Mouse (Mus musculus) stomach, embryonic 14.5 days (tissue): Measurements from ENCODE around the gene Skap1. TPM values are rescaled to one million over a fixed set of nuclear protein-coding genes. Genes with fewer than 3 reads are reported as not detected.
A peak's percentile ranks its signal among the peaks of the same experiment; 100 is the strongest.
"Not testable (repeated sequence)": the region's sequence is repeated elsewhere in the genome, so short reads cannot be mapped to it uniquely, and the experiment has no call there.

Source experiments
- ATAC-seq: fragments of 200-750 bp; cut with Nextera tagmentation; 2 replicates; pipeline ENCODE4 v1.8.0; 2017; ENCODE audit warnings: low read depth, moderate TSS enrichment; ENCODE audit not compliant: insufficient number of reproducible peaks, insufficient read depth, low FRiP score
- H3K27ac ChIP-seq: fragments of 300-500 bp; sonication (generic); 2 replicates; pipeline ENCODE4 v1.5.1; 2014; ENCODE audit warnings: mild to moderate bottlenecking, low read length, moderate library complexity, mixed read lengths
- H3K27me3 ChIP-seq: fragments of 300-500 bp; sonication (generic); 2 replicates; pipeline ENCODE4 v1.6.1; 2014; ENCODE audit warnings: low read length, control low read depth, mixed read lengths; ENCODE audit not compliant: control insufficient read depth, insufficient read depth
- H3K36me3 ChIP-seq: fragments of 300-500 bp; sonication (generic); 2 replicates; pipeline ENCODE4 v1.6.1; 2014; ENCODE audit warnings: mild to moderate bottlenecking, control low read depth, low read length, moderate library complexity, mixed read lengths; ENCODE audit not compliant: control insufficient read depth, insufficient read depth
- H3K4me1 ChIP-seq: fragments of 300-500 bp; sonication (generic); 2 replicates; pipeline ENCODE4 v1.6.1; 2014; ENCODE audit warnings: low read length, control low read depth, mixed read lengths; ENCODE audit not compliant: control insufficient read depth, insufficient read depth
- H3K4me2 ChIP-seq: fragments of 300-500 bp; sonication (generic); replicated peaks from 2 replicates; pipeline ENCODE4 v1.6.1; 2014; ENCODE audit warnings: low read depth, low read length, control low read depth
- H3K4me3 ChIP-seq: fragments of 300-500 bp; sonication (generic); 2 replicates; pipeline ENCODE4 v1.5.1; 2014; ENCODE audit warnings: low read depth, low read length, control low read depth
- H3K9ac ChIP-seq: fragments of 300-500 bp; sonication (generic); replicated peaks from 2 replicates; pipeline ENCODE4 v1.6.1; 2014; ENCODE audit warnings: low read depth, mild to moderate bottlenecking, control low read depth, low read length, moderate library complexity, mixed read lengths
- H3K9me3 ChIP-seq: fragments of 300-500 bp; sonication (generic); 2 replicates; pipeline ENCODE4 v1.6.1; 2016; ENCODE audit warnings: low read depth, low read length, control low read depth; ENCODE audit not compliant: control insufficient read depth
- WGBS: fragments of 180-500 bp; shearing (Covaris S2); extraction: QIAGEN DNeasy Blood & Tissue Kit; methylation state at CpG from one replicate; pipeline ENCODE4 v1.1.7; 2014; 5-methylcytosine and 5-hydroxymethylcytosine counted together
- polyA plus RNA-seq: library from polyadenylated mRNA; unstranded; fragments of >200 nt; fragmentation: Nextera tagmentation; extraction: Ambion mirVana; gene quantifications from 2 replicates; pipeline ENCODE4 v1.2.1, GENCODE M21; 2014

Skap1 gene
- polyA plus RNA-seq, 1 experiment from 2014 or later, result 0.82 TPM

DNA sequence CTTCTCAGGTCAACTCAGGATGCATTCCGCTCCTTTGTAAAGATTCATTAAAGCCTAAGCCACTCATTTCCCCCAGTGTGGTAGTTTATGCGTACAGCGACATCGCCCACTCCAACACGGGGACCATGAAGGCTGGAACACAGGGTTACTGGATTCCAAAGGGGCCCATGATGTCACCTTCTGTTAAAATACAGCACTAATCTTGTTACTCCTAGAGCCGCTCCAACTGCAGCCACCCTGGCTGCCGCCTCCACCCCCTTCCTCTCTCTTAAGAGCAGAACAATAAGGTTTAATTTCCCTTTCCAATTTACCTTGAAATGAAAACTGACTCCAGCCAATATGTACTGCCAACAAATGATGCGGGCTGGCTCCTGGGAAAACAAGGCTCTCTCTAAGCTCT is 310.7 kb downstream of the Skap1 start:
- no peak overlapping the region for H3K4me3 ChIP-seq
- no peaks in the 10 kb centered on the region for H3K9me3 ChIP-seq
- no peaks in the 10 kb centered on the region for H3K27me3 ChIP-seq
- no peak overlapping the region for H3K9ac ChIP-seq
- WGBS, result 89% methylated on average over 8 of the region's 8 CpGs
- H3K36me3 ChIP-seq, result peaks cover 13% of the 10 kb centered on the region; the same call in 1 of the 2 replicates
- H3K27ac ChIP-seq, result no peak overlapping the region
- no peak overlapping the region for H3K4me2 ChIP-seq
- ATAC-seq, result no peak
- peaks cover 8% of the 10 kb centered on the region; the same call in 1 of the 2 replicates for H3K4me1 ChIP-seq

DNA sequence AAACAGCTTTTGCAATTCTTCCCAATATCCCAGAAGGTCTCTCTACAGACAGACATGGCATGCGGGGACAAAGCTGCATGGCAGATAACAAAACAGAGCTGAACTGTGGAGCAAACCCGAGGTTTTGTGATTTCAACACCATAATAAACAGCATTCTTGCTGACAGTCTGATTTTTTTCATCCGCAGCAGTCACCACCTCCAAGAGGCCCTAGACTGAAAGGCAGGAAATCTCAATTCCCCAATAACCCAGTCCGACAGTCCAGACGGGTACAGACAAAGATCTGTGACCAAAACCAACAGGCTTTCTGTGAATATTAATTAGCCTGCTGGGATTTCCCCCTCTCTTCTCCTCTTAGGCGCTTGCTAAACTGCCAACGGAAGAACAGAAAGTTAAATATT is 311.3 kb downstream of the Skap1 start:
- Histone ChIP-seq H3K9me3 (no peaks in the 10 kb centered on the region), H3K4me2 (no peak overlapping the region), H3K27me3 (no peaks in the 10 kb centered on the region), H3K27ac (no peak overlapping the region), H3K4me3 (no peak overlapping the region), H3K36me3 (peaks cover 8% of the 10 kb centered on the region; the same call in 1 of the 2 replicates), H3K9ac (no peak overlapping the region), H3K4me1 (peaks cover 8% of the 10 kb centered on the region; the same call in 1 of the 2 replicates)
- no peak for ATAC-seq
- WGBS, result 83% methylated on average over 7 of the region's 7 CpGs

DNA sequence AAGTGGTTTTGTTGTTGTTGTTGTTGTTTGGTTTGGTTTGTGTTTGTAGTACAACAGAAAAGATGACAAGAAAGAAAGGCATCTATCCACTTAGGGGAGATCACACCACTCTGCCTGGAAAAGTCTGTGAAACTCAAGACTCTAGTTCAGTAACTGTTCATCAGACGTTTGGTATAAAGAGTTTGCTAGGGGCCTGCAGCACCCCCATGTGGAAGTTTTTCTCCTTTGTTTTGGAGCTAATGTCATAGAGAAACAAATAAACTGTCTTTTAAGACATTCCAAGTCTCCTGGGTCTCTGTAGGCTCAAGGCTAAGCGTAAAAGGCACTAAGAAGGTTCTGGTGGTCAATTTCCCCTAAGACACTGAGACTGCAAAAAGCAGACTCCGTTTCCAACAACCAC is 311.7 kb downstream of the Skap1 start:
- H3K36me3 ChIP-seq, result peaks cover 5% of the 10 kb centered on the region; the same call in 1 of the 2 replicates
- peak overlapping the region; percentile 70; the same call in 1 of the 2 replicates for H3K4me3 ChIP-seq
- H3K4me2 ChIP-seq, result peak overlapping the region; percentile 81; the same call in 1 of the 2 replicates
- H3K4me1 ChIP-seq, result peaks cover 8% of the 10 kb centered on the region; the same call in 1 of the 2 replicates
- H3K9ac ChIP-seq, result peak overlapping the region; percentile 40; the same call in 1 of the 2 replicates
- H3K27me3 ChIP-seq, result no peaks in the 10 kb centered on the region
- 42% methylated on average over 3 of the region's 3 CpGs for WGBS
- no peak overlapping the region for H3K27ac ChIP-seq
- no peak for ATAC-seq
- no peaks in the 10 kb centered on the region for H3K9me3 ChIP-seq

DNA sequence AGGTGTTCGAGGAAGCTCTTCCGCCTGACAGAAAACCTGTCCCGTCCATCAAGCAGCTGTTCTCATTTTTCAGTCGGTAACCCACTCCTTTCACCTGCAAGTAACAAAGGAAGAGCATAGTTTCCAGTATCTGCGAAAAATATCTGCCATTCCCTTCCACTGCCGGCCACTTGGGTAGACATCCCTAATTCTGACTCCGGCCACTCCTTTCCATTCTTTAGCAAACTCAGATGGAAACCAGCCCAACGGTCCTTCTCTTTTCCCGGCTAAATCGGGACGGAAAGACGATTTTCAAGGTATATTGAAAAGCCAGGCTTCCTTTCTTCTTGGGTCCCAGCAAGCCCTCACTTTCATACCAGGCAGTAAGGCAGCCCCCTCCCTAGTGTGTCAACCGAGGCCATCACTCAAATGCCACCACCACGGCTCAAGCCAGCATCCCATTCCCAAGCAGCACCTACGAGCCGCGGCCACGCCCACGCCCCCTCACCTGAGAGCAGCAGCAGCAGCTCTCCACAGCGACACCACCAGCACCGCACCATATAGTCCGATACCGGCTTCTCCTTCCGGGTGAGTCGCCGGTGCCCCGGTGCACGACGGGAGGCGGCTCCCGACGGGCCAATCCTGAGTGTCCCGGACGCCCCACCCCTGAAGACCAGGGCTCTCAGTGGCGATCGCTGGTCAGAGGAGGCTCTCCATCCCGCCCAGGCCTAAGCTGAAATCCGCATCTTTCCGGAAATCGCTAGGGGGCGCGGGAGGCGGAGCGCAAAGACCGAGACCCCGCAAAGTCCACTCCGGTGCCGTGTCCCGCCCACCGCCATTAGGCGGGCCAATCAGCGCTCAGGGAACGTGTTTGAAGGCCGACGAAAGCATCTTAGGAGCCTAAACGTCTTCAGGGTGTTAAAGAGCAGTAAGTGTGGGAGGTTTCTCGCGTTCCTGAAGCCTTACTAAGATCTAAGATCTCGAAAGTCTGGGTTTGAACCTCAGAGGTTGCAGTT is 312.9 kb downstream of the Skap1 start, which contains the start of gene Snx11:
Snx11 (minus strand) TSS at position 592 of the 995 bp plus-strand sequence.
- no peak within 1 kb of the TSS; the same call in 1 of the 2 replicates for H3K27ac ChIP-seq
- peak; percentile 100 for ATAC-seq
- peaks cover 8% of the 10 kb centered on the region; the same call in 1 of the 2 replicates for H3K4me1 ChIP-seq
- no peaks in the 10 kb centered on the region for H3K9me3 ChIP-seq
- H3K4me3 ChIP-seq, result peak within 1 kb of the TSS; percentile 70
- peak within 1 kb of the TSS; percentile 81 for H3K4me2 ChIP-seq
- H3K36me3 ChIP-seq, result peaks cover 5% of the 10 kb centered on the region; the same call in 1 of the 2 replicates
- peak within 1 kb of the TSS; percentile 40 for H3K9ac ChIP-seq
- H3K27me3 ChIP-seq, result no peaks in the 10 kb centered on the region
- WGBS, result under 1% methylated on average over 59 of the region's 59 CpGs

DNA sequence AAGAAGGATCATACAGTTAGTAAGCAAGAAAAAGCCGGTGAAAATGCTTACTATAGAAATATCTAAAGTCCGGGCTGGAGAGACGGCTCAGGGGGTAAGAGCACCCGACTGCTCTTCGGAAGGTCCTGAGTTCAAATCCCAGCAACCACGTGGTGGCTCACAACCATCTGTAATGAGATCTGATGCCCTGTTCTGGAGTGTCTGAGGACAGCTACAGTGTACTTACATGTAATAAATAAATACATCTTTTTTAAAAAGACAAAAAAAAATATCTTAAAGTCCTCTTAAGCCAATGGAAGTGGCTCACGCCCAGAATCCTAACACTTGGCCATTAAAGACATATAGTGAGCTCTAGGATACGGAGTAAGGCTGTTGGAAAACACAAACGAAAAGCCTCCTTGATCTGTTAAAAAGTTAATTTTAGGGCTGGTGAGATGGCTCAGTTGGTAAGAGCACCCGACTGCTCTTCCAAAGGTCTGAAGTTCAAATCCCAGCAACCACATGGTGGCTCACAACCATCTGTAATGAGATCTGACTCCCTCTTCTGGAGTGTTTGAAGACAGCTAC is 313.8 kb downstream of the Skap1 start:
- not testable (repeated sequence) for H3K9me3 ChIP-seq, H3K27me3 ChIP-seq, H3K36me3 ChIP-seq, H3K4me1 ChIP-seq, ATAC-seq, H3K27ac ChIP-seq, H3K9ac ChIP-seq
- WGBS, result 63% methylated on average over 10 of the region's 10 CpGs
- Histone ChIP-seq H3K4me2 (peak overlapping the region; percentile 81), H3K4me3 (peak overlapping the region; percentile 70)

DNA sequence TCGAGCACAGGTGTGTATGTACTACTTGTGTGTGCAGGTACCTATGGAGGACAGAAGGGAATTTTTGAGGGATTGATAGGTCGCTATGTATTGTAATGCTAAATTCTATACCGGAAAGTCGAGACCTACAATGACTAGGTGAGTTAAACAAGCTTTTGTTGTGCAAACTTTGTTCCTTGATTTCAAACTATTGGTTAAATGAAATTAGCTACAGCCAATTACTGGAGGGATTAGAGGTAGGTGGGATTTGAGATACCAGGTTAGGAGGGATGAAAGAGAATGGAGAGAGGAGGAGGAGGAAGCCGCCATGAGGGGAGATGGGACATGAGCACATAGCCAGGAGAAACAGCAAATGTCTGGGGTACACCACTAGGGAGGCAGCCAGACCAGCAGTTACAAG is 315.9 kb downstream of the Skap1 start:
- peaks cover 8% of the 10 kb centered on the region; the same call in 1 of the 2 replicates for H3K4me1 ChIP-seq
- H3K9me3 ChIP-seq, result no peaks in the 10 kb centered on the region
- H3K4me3 ChIP-seq, result no peak overlapping the region
- no peak for ATAC-seq
- H3K36me3 ChIP-seq, result no peaks in the 10 kb centered on the region
- no peaks in the 10 kb centered on the region for H3K27me3 ChIP-seq
- H3K9ac ChIP-seq, result no peak overlapping the region
- H3K27ac ChIP-seq, result no peak overlapping the region
- no peak overlapping the region for H3K4me2 ChIP-seq
- WGBS, result 69% methylated on average over 5 of the region's 5 CpGs

DNA sequence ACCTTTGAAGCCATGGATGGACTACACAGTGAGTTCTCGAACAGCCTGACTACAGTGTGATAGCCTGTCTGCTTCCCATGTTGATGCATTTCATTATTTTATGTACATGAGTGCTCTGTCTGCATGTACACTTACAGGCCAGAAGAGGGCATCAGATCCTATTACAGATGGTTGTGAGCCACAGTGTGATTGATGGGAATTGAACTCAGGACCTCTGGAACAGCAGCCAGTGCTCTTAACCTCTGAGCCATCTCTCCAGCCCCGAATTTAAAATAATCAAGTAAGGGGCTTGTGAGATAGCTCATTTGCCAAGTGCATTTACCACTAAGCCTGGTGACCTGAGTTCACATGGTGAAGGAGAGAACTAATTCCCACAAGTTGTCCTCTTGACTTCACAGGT is 317.0 kb downstream of the Skap1 start:
- no peaks in the 10 kb centered on the region for H3K36me3 ChIP-seq
- H3K27ac ChIP-seq, result no peak overlapping the region
- ATAC-seq, result no peak
- H3K4me3 ChIP-seq, result no peak overlapping the region
- H3K4me2 ChIP-seq, result no peak overlapping the region
- H3K9ac ChIP-seq, result no peak overlapping the region
- 68% methylated on average over 2 of the region's 2 CpGs for WGBS
- H3K4me1 ChIP-seq, result peaks cover 5% of the 10 kb centered on the region; the same call in 1 of the 2 replicates
- H3K9me3 ChIP-seq, result no peaks in the 10 kb centered on the region
- no peaks in the 10 kb centered on the region for H3K27me3 ChIP-seq

DNA sequence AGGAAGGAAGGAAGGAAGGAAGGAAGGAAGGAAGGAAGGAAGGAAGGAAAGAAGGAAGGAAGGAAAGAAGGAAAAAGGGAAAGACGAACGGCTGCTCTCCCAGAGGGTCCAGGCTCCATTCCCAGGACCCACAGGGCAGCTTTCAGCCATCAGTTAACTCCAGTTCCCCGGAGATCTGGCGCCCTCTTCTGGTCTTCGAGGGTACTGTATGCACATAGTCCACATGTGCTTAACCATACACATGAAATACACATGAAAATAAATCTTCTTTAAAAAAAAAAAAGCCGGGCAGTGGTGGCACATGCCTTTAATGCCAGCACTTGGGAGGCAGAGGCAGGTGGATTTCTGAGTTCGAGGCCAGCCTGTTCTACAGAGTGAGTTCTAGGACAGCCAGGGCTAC is 320.5 kb downstream of the Skap1 start:
- not testable (repeated sequence) for H3K9ac ChIP-seq, H3K4me3 ChIP-seq, H3K36me3 ChIP-seq, ATAC-seq, H3K4me2 ChIP-seq, H3K9me3 ChIP-seq, H3K27ac ChIP-seq, H3K27me3 ChIP-seq, H3K4me1 ChIP-seq
- 21% methylated on average over 7 of the region's 7 CpGs for WGBS
